Mouse (Mus musculus) embryonic stem cell, embryonic (primary cell): Measurements from ENCODE around the gene Creld1.

Experiments used
- CTCF ChIA-PET, 4 experiments: fragments of 300-600 bp in 2 of 4; fragments of 350-600 bp in 2 of 4; sonication (Branson Sonifier 250); formaldehyde crosslinking; loops; one replicate each; lab custom pipeline; 2022; ENCODE audit warnings: inconsistent platforms in 2 of 4; lab: Charles Lee
- POLR2A ChIA-PET, 4 experiments: fragments of 300-600 bp in 2 of 4; fragments of 350-600 bp in 2 of 4; sonication (Branson Sonifier 250); formaldehyde crosslinking; loops; one replicate each; lab custom pipeline; 2022; ENCODE audit warnings: antibody characterized with exemption in 4 of 4, inconsistent platforms in 1 of 4; lab: Charles Lee

Gene Creld1

DNA sequence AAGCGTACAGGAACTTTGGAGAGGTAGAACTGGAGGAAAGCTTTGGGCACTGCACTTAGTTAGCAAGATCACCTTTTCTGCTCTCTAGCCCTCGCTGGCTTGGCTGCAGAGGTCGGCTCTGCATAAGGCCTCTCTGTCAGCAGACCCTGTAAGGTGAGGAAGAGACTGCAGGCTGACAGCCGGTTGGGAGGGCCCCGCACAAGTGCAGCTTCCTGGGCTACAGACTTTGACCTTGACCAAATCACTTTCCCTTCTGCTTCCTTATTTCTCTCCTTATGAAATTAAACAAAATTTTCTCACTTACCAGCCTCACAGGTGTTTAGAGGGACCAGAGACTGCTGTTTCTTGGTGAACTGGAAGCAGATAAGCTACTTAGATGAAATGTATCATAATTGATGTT lies 28.1 kb upstream of the Creld1 start:
- CTCF ChIA-PET: interaction anchor here in 1 of 4 experiments (0.6 kb wide), 1 partner anchor 10 kb away, joined by 15 read pairs; no protein-coding TSS in a partner anchor
- POLR2A ChIA-PET: interaction anchor here in 2 of 4 experiments (0.7 to 1.1 kb wide), 2 partner anchors 13 to 50 kb away, joined by 3 read pairs; partner anchors contain the start of gene Jagn1 (in 1 of the 2)

GRCm38 (mm10) chr6:113457952-113458534 lies 25.1 kb upstream of the Creld1 start, which contains the start of gene Il17re:
TSS of gene Il17re (plus strand) at chr6:113458484.
- CTCF ChIA-PET: interaction anchor here in 3 of 4 experiments (0.6 to 1.8 kb wide), 6 partner anchors 10 to 36 kb away, joined by 3 to 7 read pairs (median 4); no protein-coding TSS in a partner anchor
- POLR2A ChIA-PET: interaction anchor here in 3 of 4 experiments (0.7 to 1.7 kb wide), 5 partner anchors 13 to 37 kb away, joined by 3 to 4 read pairs (median 3); partner anchors contain the start of genes Jagn1 (in 2 of the 3) and Il17rc (in 1 of the 3)

GRCm38 (mm10) chr6:113458635-113459034 lies 24.5 kb upstream of the Creld1 start:
- POLR2A ChIA-PET: interaction anchor here in 3 of 4 experiments (0.6 to 1.0 kb wide), 4 partner anchors 12 to 72 kb away, joined by 3 to 4 read pairs (median 4); partner anchors contain the start of genes Il17rc (in 1 of the 3) and Jagn1 (in 1 of the 3)
- CTCF ChIA-PET: interaction anchor here in 3 of 4 experiments (0.6 to 1.8 kb wide), 6 partner anchors 9 to 35 kb away, joined by 3 to 7 read pairs (median 4); no protein-coding TSS in a partner anchor

DNA sequence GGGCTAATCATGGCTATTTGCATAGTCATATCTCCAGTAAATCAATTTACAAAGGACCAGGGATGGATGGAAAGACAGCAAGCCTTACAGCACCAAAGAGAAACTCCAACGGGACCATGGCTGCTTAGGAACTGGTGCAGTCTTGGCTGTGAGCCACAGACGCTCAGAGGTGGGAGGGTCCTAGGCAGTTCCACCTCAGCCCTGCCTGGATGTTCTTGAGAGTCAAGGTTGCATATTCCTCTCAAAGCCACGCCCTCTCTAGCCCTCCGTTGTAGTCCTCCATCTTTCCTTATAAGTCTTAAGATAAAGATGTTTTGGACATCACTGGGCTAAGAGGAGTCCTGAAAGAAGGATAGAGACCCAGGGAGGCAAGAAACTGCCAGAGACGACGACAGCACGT lies 19.1 kb upstream of the Creld1 start:
- ChIA-PET POLR2A (interaction anchor here in 1 of 4 experiments (1.2 kb wide), 1 partner anchor 22 kb away, joined by 3 read pairs; the partner anchor contains the start of gene Jagn1), CTCF (interaction anchor here in 2 of 4 experiments (0.7 to 1.6 kb wide), 3 partner anchors 23 to 110 kb away, joined by 3 to 4 read pairs (median 4); no protein-coding TSS in a partner anchor)

DNA sequence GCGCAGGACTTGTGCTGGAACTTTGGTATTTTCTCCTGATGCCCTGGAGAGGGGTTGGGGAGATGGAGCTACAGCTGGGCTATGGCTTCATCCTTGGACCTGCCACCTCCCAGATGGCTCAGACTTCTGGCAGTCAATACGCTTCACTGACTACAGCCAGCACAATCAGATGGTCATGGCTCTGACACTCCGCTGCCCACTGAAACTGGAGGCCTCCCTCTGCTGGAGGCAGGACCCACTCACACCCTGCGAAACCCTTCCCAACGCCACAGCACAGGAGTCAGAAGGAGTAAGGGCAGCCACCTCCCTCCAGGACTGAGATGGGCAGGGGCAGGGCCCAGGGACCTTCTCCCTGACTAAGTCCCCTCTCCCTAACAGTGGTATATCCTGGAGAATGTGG lies 17.5 kb upstream of the Creld1 start:
- ChIA-PET POLR2A (interaction anchor here in 1 of 4 experiments (0.9 kb wide), 1 partner anchor 21 kb away, joined by 3 read pairs; no protein-coding TSS in a partner anchor), CTCF (interaction anchor here in 3 of 4 experiments (0.8 to 1.6 kb wide), 5 partner anchors 24 to 39 kb away, joined by 3 to 4 read pairs (median 3); no protein-coding TSS in a partner anchor)

DNA sequence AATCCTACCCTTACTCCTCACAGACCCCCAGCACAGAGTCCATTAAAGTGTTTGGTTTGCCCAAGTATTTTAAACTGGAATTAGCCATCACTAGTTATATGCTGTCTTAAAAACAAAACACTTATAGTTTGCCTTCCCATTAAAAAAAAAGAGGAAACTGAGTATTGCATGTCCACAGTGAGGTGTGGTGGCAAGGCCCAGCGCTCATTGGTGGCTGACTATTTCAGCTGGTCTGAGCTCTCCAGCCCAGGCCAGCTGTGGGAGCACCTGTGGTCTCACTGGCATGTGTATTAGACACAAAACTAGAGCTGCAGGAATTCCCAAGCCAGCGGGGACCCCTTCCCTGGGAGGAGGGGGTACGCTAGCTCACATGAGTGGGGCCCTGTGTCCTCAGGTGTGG lies 14.6 kb upstream of the Creld1 start:
- CTCF ChIA-PET: interaction anchor here (0.6 to 3.9 kb wide), 13 partner anchors 10 to 169 kb away, joined by 3 to 23 read pairs (median 4); partner anchors contain the start of genes Creld1 (in 1 of the 4), Il17re (in 1 of the 4) and Jagn1 (in 1 of the 4)
- POLR2A ChIA-PET: interaction anchor here in 3 of 4 experiments (0.6 to 5.2 kb wide), 9 partner anchors 12 to 134 kb away, joined by 3 to 49 read pairs (median 5); partner anchors contain the start of genes Creld1 (in 2 of the 3) and Jagn1 (in 1 of the 3)

DNA sequence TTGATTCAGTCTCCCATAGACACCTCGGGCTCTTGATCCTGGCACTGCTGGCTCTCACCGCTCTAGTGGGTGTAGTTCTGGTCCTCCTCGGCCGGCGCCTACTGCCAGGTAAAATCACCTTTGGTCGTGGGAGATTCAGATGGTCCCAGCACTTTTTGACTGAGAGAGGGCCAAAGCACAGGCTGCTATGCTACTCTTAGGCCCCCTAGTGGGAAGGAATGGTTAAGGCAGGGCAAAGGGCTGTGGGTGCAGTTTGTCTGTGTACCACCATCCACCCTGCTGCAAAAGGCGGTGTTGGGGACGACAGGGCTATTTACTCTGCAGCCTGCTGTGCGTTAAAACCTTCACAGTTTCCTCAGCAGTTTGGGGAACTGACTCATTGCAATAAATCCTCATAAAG lies 14.1 kb upstream of the Creld1 start:
- POLR2A ChIA-PET: interaction anchor here in 3 of 4 experiments (0.6 to 5.2 kb wide), 9 partner anchors 11 to 27 kb away, joined by 3 to 49 read pairs (median 5); partner anchors contain the start of genes Creld1 (in 2 of the 3) and Jagn1 (in 2 of the 3)
- CTCF ChIA-PET: interaction anchor here (0.6 to 3.9 kb wide), 32 partner anchors 10 to 740 kb away, joined by 3 to 23 read pairs (median 4); partner anchors contain the start of genes Creld1 (in 2 of the 4), Il17re (in 2 of the 4), Jagn1 (in 2 of the 4) and Irak2 (in 1 of the 4)

- ChIA-PET POLR2A (interaction anchor here in 3 of 4 experiments (0.6 to 5.2 kb wide), 11 partner anchors 11 to 101 kb away, joined by 3 to 49 read pairs (median 5); partner anchors contain the start of genes Creld1 (in 2 of the 3) and Jagn1 (in 2 of the 3)), CTCF (interaction anchor here (0.6 to 3.9 kb wide), 39 partner anchors 10 to 741 kb away, joined by 3 to 23 read pairs (median 4); partner anchors contain the start of genes Creld1 (in 2 of the 4), Il17re (in 2 of the 4), Jagn1 (in 2 of the 4) and Irak2 (in 1 of the 4))
Measured at GRCm38 (mm10) chr6:113469432-113469831, 13.7 kb upstream of the Creld1 start.

- CTCF ChIA-PET: interaction anchor here (0.6 to 3.3 kb wide), 17 partner anchors 8 to 552 kb away, joined by 3 to 14 read pairs (median 3); partner anchors contain the start of genes Creld1 (in 1 of the 4) and Jagn1 (in 1 of the 4)
- POLR2A ChIA-PET: interaction anchor here (0.5 to 5.2 kb wide), 30 partner anchors 10 to 1280 kb away, joined by 3 to 49 read pairs (median 4); partner anchors contain the start of genes Creld1 (in 2 of the 4), Prrt3 (in 2 of the 4), Brpf1 (in 1 of the 4) and Camk1 (in 1 of the 4)
Measured at GRCm38 (mm10) chr6:113471297-113471936, 11.7 kb upstream of the Creld1 start, which contains the start of gene Il17rc. TSS of gene Il17rc (plus strand) at chr6:113471427.

GRCm38 (mm10) chr6:113472061-113472460 lies 11.0 kb upstream of the Creld1 start:
- ChIA-PET CTCF (interaction anchor here in 3 of 4 experiments (0.6 to 2.1 kb wide), 8 partner anchors 9 to 45 kb away, joined by 3 to 7 read pairs (median 4); partner anchors contain the start of gene Creld1 (in 1 of the 3)), POLR2A (interaction anchor here (0.5 to 5.2 kb wide), 14 partner anchors 9 to 1906 kb away, joined by 3 to 49 read pairs (median 6); partner anchors contain the start of genes Creld1 (in 2 of the 4), Jagn1 (in 1 of the 4), Prrt3 (in 1 of the 4) and Vhl (in 1 of the 4))

DNA sequence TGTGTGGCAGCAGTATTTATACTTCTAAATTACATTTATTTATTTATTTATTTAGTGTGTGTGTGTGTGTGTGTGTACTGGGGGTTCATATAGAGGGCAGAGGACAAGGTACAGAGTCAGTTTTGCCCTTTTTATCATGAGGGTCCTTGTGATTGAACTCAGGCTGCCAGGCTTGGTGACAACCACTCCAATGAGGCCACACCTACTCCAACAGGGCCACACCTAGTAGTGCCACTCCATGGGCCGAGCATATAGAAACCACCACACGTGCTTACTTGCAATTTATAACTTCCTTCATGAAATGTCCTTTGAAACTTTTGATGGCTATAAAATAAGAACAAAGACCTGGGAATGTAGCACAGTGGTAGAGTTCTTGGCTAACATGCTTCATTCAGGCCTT lies 9.9 kb upstream of the Creld1 start:
- ChIA-PET CTCF (interaction anchor here in 1 of 4 experiments (0.7 kb wide), 1 partner anchor 472 kb away, joined by 4 read pairs; no protein-coding TSS in a partner anchor), POLR2A (no interaction called here)

DNA sequence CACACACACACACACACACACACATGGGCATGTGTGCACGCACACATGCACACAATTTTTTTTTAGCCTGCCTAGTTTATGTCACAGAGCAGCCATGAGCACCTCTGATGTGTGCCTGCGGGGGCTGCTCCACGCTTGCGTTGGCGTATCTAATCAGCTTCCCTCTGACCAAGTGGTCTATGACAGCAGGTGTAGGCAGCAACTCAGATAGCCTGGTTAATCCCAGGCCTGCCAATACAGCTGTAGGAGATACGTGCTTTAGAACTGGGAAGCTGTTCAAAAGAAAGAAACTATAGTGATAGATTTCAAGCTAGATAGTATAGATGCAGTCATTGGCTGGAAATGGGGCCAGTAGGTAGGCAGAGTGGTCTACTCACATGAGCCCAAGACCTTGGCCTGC lies 9.4 kb upstream of the Creld1 start:
- CTCF ChIA-PET: interaction anchor here in 1 of 4 experiments (0.7 kb wide), 1 partner anchor 471 kb away, joined by 4 read pairs; no protein-coding TSS in a partner anchor
- POLR2A ChIA-PET: interaction anchor here in 1 of 4 experiments (0.6 to 1.0 kb wide), 2 partner anchors 13 to 339 kb away, joined by 3 to 5 read pairs; no protein-coding TSS in a partner anchor

- CTCF ChIA-PET: interaction anchor here in 1 of 4 experiments (1.1 kb wide), 1 partner anchor 17 kb away, joined by 4 read pairs; no protein-coding TSS in a partner anchor
- POLR2A ChIA-PET: interaction anchor here in 2 of 4 experiments (0.6 to 1.4 kb wide), 2 partner anchors 17 to 18 kb away, joined by 3 read pairs; no protein-coding TSS in a partner anchor
Measured at GRCm38 (mm10) chr6:113477353-113477752, 5.7 kb upstream of the Creld1 start.

DNA sequence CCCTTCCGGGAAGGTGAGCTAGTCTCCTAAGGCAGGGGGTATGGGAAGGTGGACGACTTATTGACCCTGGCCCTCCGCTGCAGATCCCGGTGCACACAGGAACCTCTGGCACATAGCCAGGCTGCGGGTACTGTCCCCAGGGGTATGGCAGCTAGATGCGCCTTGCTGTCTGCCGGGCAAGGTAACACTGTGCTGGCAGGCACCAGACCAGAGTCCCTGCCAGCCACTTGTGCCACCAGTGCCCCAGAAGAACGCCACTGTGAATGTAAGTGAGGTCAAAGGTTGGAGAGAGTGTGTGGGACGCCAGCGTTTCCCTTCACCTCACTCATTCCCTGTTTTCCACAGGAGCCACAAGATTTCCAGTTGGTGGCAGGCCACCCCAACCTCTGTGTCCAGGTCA lies 4.2 kb upstream of the Creld1 start:
- ChIA-PET CTCF (interaction anchor here in 3 of 4 experiments (1.0 to 2.5 kb wide), 3 partner anchors 9 to 15 kb away, joined by 3 to 14 read pairs (median 5); partner anchors contain the start of gene Il17rc (in 1 of the 3)), POLR2A (interaction anchor here in 3 of 4 experiments (1.1 to 5.4 kb wide), 8 partner anchors 9 to 114 kb away, joined by 3 to 49 read pairs (median 17); partner anchors contain the start of genes Il17rc (in 1 of the 3) and Prrt3 (in 1 of the 3))

GRCm38 (mm10) chr6:113480555-113481373 lies 2.3 kb upstream of the Creld1 start:
- ChIA-PET POLR2A (interaction anchor here (0.6 to 5.4 kb wide), 28 partner anchors 9 to 355 kb away, joined by 3 to 49 read pairs (median 4); partner anchors contain the start of genes Il17rc (in 3 of the 4), Brk1 (in 1 of the 4), Fancd2os (in 1 of the 4) and Jagn1 (in 1 of the 4)), CTCF (interaction anchor here (0.6 to 3.3 kb wide), 14 partner anchors 9 to 281 kb away, joined by 3 to 14 read pairs (median 5); partner anchors contain the start of gene Il17rc (in 1 of the 4))
